Mouse (Mus musculus) MEL (cell line): ENCODE measurements around the gene Spata2. TPM values are rescaled to one million over a fixed set of nuclear protein-coding genes. Genes with fewer than 3 reads are reported as not detected.

ENCODE experiments used
- DNase-seq: peaks from one replicate; pipeline ENCODE4 v3.0.0; 2011; ENCODE audit warnings: low read depth, low spot score
- H3K27ac ChIP-seq: 2 replicates; pipeline ENCODE4 v1.5.1; 2012; ENCODE audit warnings: low read depth, mild to moderate bottlenecking, control low read depth, low read length, moderate library complexity; ENCODE audit not compliant: control insufficient read depth
- H3K27me3 ChIP-seq, 2 experiments: fragments of 150-350 bp in 1 of 2; sonication (generic) in 1 of 2; 2 replicates each; pipeline ENCODE4 v1.6.1; 2012; ENCODE audit warnings: low read length in 2 of 2, mild to moderate bottlenecking in 2 of 2, improper control_type of control experiment in 1 of 2, moderate library complexity in 1 of 2; ENCODE audit not compliant: insufficient read depth in 2 of 2, control insufficient read depth in 1 of 2
- H3K36me3 ChIP-seq, 2 experiments: 2 replicates each; pipeline ENCODE4 v1.6.1; 2012 to 2014; ENCODE audit warnings: low read length in 2 of 2, improper control_type of control experiment in 1 of 2, inconsistent platforms in 1 of 2, mild to moderate bottlenecking in 1 of 2; ENCODE audit not compliant: insufficient read depth in 2 of 2, control insufficient read depth in 1 of 2
- H3K4me1 ChIP-seq, 2 experiments: fragments of 150-350 bp in 1 of 2; sonication (generic) in 1 of 2; 2 replicates each; pipeline ENCODE4 v1.6.1; 2012; ENCODE audit warnings: low read length in 2 of 2, improper control_type of control experiment in 1 of 2, mild to moderate bottlenecking in 1 of 2; ENCODE audit not compliant: insufficient read depth in 2 of 2, control insufficient read depth in 1 of 2
- H3K4me3 ChIP-seq, 2 experiments: fragments of 150-350 bp in 1 of 2; sonication (generic) in 1 of 2; 2 replicates each; pipeline ENCODE4 v1.5.1; 2012; ENCODE audit warnings: low read depth in 2 of 2, low read length in 2 of 2, mild to moderate bottlenecking in 2 of 2, moderate library complexity in 2 of 2, control low read depth in 1 of 2, improper control_type of control experiment in 1 of 2; ENCODE audit not compliant: control insufficient read depth in 1 of 2, insufficient read depth in 1 of 2
- H3K79me2 ChIP-seq: 2 replicates; pipeline ENCODE4 v1.6.1; 2012; ENCODE audit warnings: mild to moderate bottlenecking, low read length, moderate library complexity; ENCODE audit not compliant: control insufficient read depth, poor library complexity, insufficient read depth
- H3K9ac ChIP-seq: 2 replicates; pipeline ENCODE4 v1.6.1; 2012; ENCODE audit warnings: low read depth, mild to moderate bottlenecking, control low read depth, low read length, moderate library complexity; ENCODE audit not compliant: control insufficient read depth, poor library complexity, severe bottlenecking
- H3K9me3 ChIP-seq: fragments of 150-350 bp; sonication (generic); replicated peaks from 2 replicates; pipeline ENCODE4 v1.6.1; 2012; ENCODE audit warnings: mild to moderate bottlenecking, low read length, improper control_type of control experiment, moderate library complexity; ENCODE audit not compliant: insufficient read depth
- BHLHE40 ChIP-seq: IDR thresholded peaks from 2 replicates; pipeline ENCODE4 v1.6.1; 2012; ENCODE audit warnings: low read depth, mild to moderate bottlenecking, inconsistent platforms, low read length, improper control_type of control experiment, borderline replicate concordance
- CHD1 ChIP-seq: IDR thresholded peaks from 2 replicates; pipeline ENCODE4 v1.6.1; 2012; ENCODE audit warnings: low read depth, mild to moderate bottlenecking, inconsistent platforms, low read length, improper control_type of control experiment
- CTCF ChIP-seq, 3 experiments: IDR thresholded peaks in 2 of 3; conservative IDR thresholded peaks in 1 of 3; 2 replicates each; pipeline ENCODE4 v1.5.1; 2011 to 2012; ENCODE audit warnings: low read length in 3 of 3, low read depth in 2 of 3, mild to moderate bottlenecking in 2 of 3, improper control_type of control experiment in 1 of 3, inconsistent platforms in 1 of 3, mixed read lengths in 1 of 3, moderate library complexity in 1 of 3; ENCODE audit not compliant: control insufficient read depth in 1 of 3, insufficient read depth in 1 of 3, poor library complexity in 1 of 3, severe bottlenecking in 1 of 3
- E2F4 ChIP-seq: IDR thresholded peaks from 2 replicates; pipeline ENCODE4 v1.6.1; 2011; ENCODE audit warnings: low read depth, low read length, improper control_type of control experiment, borderline replicate concordance
- GABPA ChIP-seq: IDR thresholded peaks from 2 replicates; pipeline ENCODE4 v1.6.1; 2012; ENCODE audit warnings: low read depth, mild to moderate bottlenecking, inconsistent platforms, low read length, improper control_type of control experiment, moderate library complexity
- GATA1 ChIP-seq: IDR thresholded peaks from 2 replicates; pipeline ENCODE4 v1.6.1; 2011; ENCODE audit warnings: low read depth, low read length, improper control_type of control experiment
- HCFC1 ChIP-seq: IDR thresholded peaks from 2 replicates; pipeline ENCODE4 v1.6.1; 2012; ENCODE audit warnings: low read depth, mild to moderate bottlenecking, inconsistent platforms, low read length, improper control_type of control experiment, moderate library complexity
- JUND ChIP-seq: IDR thresholded peaks from 2 replicates; pipeline ENCODE4 v1.6.1; 2011; ENCODE audit warnings: low read depth, mild to moderate bottlenecking, improper control_type of control experiment, low read length
- MAFK ChIP-seq: IDR thresholded peaks from 2 replicates; pipeline ENCODE4 v1.6.1; 2011; ENCODE audit warnings: low read depth, mild to moderate bottlenecking, low read length, improper control_type of control experiment, borderline replicate concordance
- MAZ ChIP-seq: IDR thresholded peaks from 2 replicates; pipeline ENCODE4 v1.6.1; 2012; ENCODE audit warnings: low read depth, mild to moderate bottlenecking, inconsistent platforms, low read length, improper control_type of control experiment
- MEF2A ChIP-seq: IDR thresholded peaks from 2 replicates; pipeline ENCODE4 v1.6.1; 2014; ENCODE audit warnings: low read depth, mild to moderate bottlenecking, inconsistent platforms, low read length, improper control_type of control experiment; ENCODE audit not compliant: poor library complexity, insufficient replicate concordance, severe bottlenecking; ENCODE audit errors: extremely low read depth
- MXI1 ChIP-seq: IDR thresholded peaks from 2 replicates; pipeline ENCODE4 v1.6.1; 2011; ENCODE audit warnings: mild to moderate bottlenecking, low read depth, low read length, improper control_type of control experiment
- MYB ChIP-seq: IDR thresholded peaks from 2 replicates; pipeline ENCODE4 v1.6.1; 2011; ENCODE audit warnings: mild to moderate bottlenecking, low read depth, low read length, improper control_type of control experiment
- NELFE ChIP-seq: IDR thresholded peaks from 2 replicates; pipeline ENCODE4 v1.6.1; 2011; ENCODE audit warnings: low read depth, low read length, improper control_type of control experiment
- RAD21 ChIP-seq: IDR thresholded peaks from 2 replicates; pipeline ENCODE4 v1.6.1; 2011; ENCODE audit warnings: mild to moderate bottlenecking, low read depth, low read length, improper control_type of control experiment
- SMC3 ChIP-seq: IDR thresholded peaks from 2 replicates; pipeline ENCODE4 v1.6.1; 2011; ENCODE audit warnings: low read depth, low read length, improper control_type of control experiment
- TBP ChIP-seq: IDR thresholded peaks from 2 replicates; pipeline ENCODE4 v1.8.0; 2011; ENCODE audit warnings: low read depth, low read length, improper control_type of control experiment
- TCF12 ChIP-seq: IDR thresholded peaks from 2 replicates; pipeline ENCODE4 v1.6.1; 2014; ENCODE audit warnings: low read depth, mild to moderate bottlenecking, inconsistent platforms, low read length, improper control_type of control experiment, moderate library complexity
- USF1 ChIP-seq: IDR thresholded peaks from 2 replicates; pipeline ENCODE4 v1.6.1; 2014; ENCODE audit warnings: low read depth, mild to moderate bottlenecking, inconsistent platforms, low read length, improper control_type of control experiment, moderate library complexity
- USF2 ChIP-seq, 2 experiments: IDR thresholded peaks; 2 replicates each; pipeline ENCODE4 v1.6.1; 2011 to 2012; ENCODE audit warnings: improper control_type of control experiment in 2 of 2, low read length in 2 of 2, borderline replicate concordance in 1 of 2, inconsistent platforms in 1 of 2, low read depth in 1 of 2, mild to moderate bottlenecking in 1 of 2; ENCODE audit not compliant: insufficient read depth in 1 of 2
- ZKSCAN1 ChIP-seq: IDR thresholded peaks from 2 replicates; pipeline ENCODE4 v1.6.1; 2012; ENCODE audit warnings: low read depth, mild to moderate bottlenecking, inconsistent platforms, low read length, improper control_type of control experiment, moderate library complexity
- ZNF384 ChIP-seq: IDR thresholded peaks from 2 replicates; pipeline ENCODE4 v1.6.1; 2012; ENCODE audit warnings: low read depth, mild to moderate bottlenecking, inconsistent platforms, low read length, improper control_type of control experiment
- polyA plus RNA-seq, 2 experiments: library from polyadenylated mRNA; stranded (reverse) in 1 of 2; unstranded in 1 of 2; fragments of >175 nt in 1 of 2; fragments of >200 nt in 1 of 2; gene quantifications; 2 replicates each; pipeline versions ENCODE4 v1.2.1 to v1.2.4; 2012; ENCODE audit warnings: low replicate concordance in 2 of 2, low read depth in 1 of 2; ENCODE audit not compliant: insufficient read length in 2 of 2, insufficient read depth in 1 of 2, missing spikeins in 1 of 2
- total RNA-seq: library from RNA; depleted of rRNA; stranded (reverse); fragments of 300-350 nt; gene quantifications from 2 replicates; pipeline ENCODE4 v1.2.3, GENCODE M21; 2012

Gene Spata2
- total and polyA plus RNA-seq, 3 experiments, result 9.4 to 33.5 TPM; not detected in 1

GRCm38 (mm10) chr2:167514641-167515040, 22.0 kb upstream of the Spata2 start:
- peaks cover 9 to 16% of the 10 kb centered on the region in 2 experiments for H3K36me3 ChIP-seq
- H3K4me3 ChIP-seq, result no peak overlapping the region
- no peaks in the 10 kb centered on the region for H3K27me3 ChIP-seq
- DNase-seq, result no peak
- H3K9me3 ChIP-seq, result no peaks in the 10 kb centered on the region
- no peak for TF ChIP-seq CHD1
- no peak for TF ChIP-seq GATA1
- TF ChIP-seq CTCF (IDR thresholded peaks at IDR 0.05 in 2 of 3, conservative IDR thresholded peaks at IDR 0.05 in 1 of 3; ENCODE audit: control insufficient read depth in 1 of 3, insufficient read depth in 1 of 3, low read depth in 2 of 3, low read length in 3 of 3, poor library complexity in 1 of 3, severe bottlenecking in 1 of 3), result no peak
- no peak for TF ChIP-seq HCFC1
- no peak for TF ChIP-seq NELFE
- no peak for TF ChIP-seq MYB
- no peak for TF ChIP-seq ZNF384
- TF ChIP-seq MXI1, result no peak
- TF ChIP-seq MAZ, result no peak
- no peak for TF ChIP-seq TBP
- TF ChIP-seq USF1, result no peak
- no peak for TF ChIP-seq JUND
- no peak for TF ChIP-seq MEF2A
- no peak for TF ChIP-seq ZKSCAN1
- TF ChIP-seq GABPA, result no peak
- no peak for TF ChIP-seq TCF12
- TF ChIP-seq BHLHE40, result no peak
- no peak for TF ChIP-seq MAFK
- TF ChIP-seq USF2 (IDR thresholded peaks at IDR 0.05; ENCODE audit: borderline replicate concordance in 1 of 2, insufficient read depth in 1 of 2, low read depth in 1 of 2, low read length in 2 of 2), result no peak
- no peak for TF ChIP-seq E2F4
- H3K79me2 ChIP-seq, result no peaks in the 10 kb centered on the region
- H3K4me1 ChIP-seq, result peaks cover 4 to 10% of the 10 kb centered on the region in 2 experiments; a peak in 3 of 4 replicates
- no peak overlapping the region for H3K27ac ChIP-seq
- no peak overlapping the region for H3K9ac ChIP-seq

GRCm38 (mm10) chr2:167512970-167513369, 20.3 kb upstream of the Spata2 start:
- no peaks in the 10 kb centered on the region for H3K9me3 ChIP-seq
- peak; percentile 43 for TF ChIP-seq SMC3
- TF ChIP-seq CTCF (IDR thresholded peaks at IDR 0.05 in 2 of 3, conservative IDR thresholded peaks at IDR 0.05 in 1 of 3; ENCODE audit: control insufficient read depth in 1 of 3, insufficient read depth in 1 of 3, low read depth in 2 of 3, low read length in 3 of 3, poor library complexity in 1 of 3, severe bottlenecking in 1 of 3), result peak in 2 of 3 experiments; percentile 41 to 56; a peak in 4 of 6 replicates
- peak; percentile 50 for TF ChIP-seq RAD21
- TF ChIP-seq HCFC1, result no peak
- no peaks in the 10 kb centered on the region for H3K27me3 ChIP-seq
- H3K4me1 ChIP-seq, result peaks cover 4 to 10% of the 10 kb centered on the region in 2 experiments; a peak in 3 of 4 replicates
- no peak overlapping the region for H3K27ac ChIP-seq
- peak; percentile 53 for DNase-seq
- no peak overlapping the region for H3K4me3 ChIP-seq
- H3K36me3 ChIP-seq, result peaks cover 9 to 25% of the 10 kb centered on the region in 2 experiments
- no peak overlapping the region for H3K9ac ChIP-seq
- H3K79me2 ChIP-seq, result no peaks in the 10 kb centered on the region
